Mouse (Mus musculus): ENCODE data around the gene Akr1a1.

DNA sequence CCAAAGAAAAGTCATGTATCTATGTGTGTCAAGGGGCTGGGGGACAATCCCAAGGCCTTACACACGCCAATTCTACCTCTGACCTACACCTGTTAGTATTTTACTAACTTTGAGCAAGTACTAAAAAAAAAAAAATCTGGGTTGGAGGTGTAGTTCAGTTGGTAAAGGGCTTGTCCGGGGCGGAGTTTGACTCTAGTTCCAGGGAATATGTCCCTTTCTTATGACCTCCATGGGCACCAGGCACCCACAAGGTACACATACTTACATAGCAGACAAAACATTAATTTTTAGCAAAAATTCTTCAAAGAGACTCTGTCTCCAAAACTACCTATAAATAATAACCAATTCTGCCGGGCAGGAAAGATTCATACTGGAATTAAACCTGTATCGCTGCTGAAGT lies 1.1 kb downstream of the Akr1a1 start:
- TF ChIP-seq CTCF (IDR thresholded peaks at IDR 0.05; ENCODE audit: low read depth) (no peak), EP300 (optimal IDR thresholded peaks at IDR 0.05) (no peak)

Data from stomach, postnatal 0 days (tissue).